Mouse (Mus musculus): ENCODE data around the gene Pgghg. TPM values are rescaled to one million over a fixed set of nuclear protein-coding genes. Genes with fewer than 3 reads are reported as not detected.

Pgghg gene
- polyA plus RNA-seq, 1 experiment from 2014 or later = 6.3 TPM

DNA sequence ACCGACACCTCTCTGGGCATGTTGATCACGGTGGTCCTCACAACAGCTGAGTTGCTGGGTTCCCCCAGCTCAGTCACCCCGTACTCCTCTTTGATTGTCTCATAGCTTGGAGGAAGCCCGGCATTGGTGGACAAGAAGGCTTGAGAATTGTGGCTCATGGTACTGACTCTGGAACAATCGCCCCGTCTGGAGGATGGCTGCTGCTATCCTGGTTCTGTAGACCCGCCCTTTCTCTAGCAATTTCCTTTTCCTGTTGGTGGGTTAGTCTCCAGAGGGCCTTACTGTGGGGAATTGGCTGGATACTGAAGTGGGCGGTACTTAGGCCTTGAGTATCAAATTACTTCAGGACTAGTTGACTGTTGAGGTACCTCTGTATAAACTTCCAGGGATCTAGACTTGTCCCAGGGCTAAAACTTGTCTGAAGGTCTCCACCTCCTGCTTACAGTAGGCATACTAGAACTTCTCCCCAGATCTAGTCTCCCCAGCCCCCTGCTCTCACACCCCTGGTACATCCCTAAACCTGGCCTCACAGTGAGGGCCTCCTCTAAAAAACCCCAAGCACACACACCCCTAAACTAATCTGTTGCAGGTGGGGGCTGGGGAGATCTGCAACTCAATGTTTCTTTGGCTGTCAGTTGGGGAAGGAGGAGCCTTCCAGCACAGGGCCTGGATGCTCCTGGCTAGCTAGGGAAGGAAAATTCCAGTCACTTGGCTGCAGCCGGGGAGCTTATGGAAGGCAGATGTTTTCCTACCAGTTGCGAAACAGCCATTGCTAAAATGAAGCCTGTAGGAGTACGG lies 14.8 kb downstream of the Pgghg start, which contains the start of the genes Gm45717 and Ifitm2:
Gene Gm45717 (minus strand): TSS at position 180 of the 798 bp plus-strand sequence.
Gene Ifitm2 (minus strand): TSS at position 230 of the 798 bp plus-strand sequence.
- H3K36me3 ChIP-seq (replicated peaks; ENCODE audit: insufficient read depth, low read length) = 0 out of 2 replicates have a peak, but pooled peaks cover 4% of the 10 kb centered on the region
- ATAC-seq (peak; percentile 82), DNase-seq (peak; percentile 75)
- 11% methylated on average over 11 of the region's 11 CpGs for WGBS (ENCODE audit: insufficient replicate concordance)
- peaks cover 31% of the 10 kb centered on the region for H3K4me1 ChIP-seq (ENCODE audit: insufficient read depth)
- no peaks in the 10 kb centered on the region for H3K9me3 ChIP-seq (ENCODE audit: low read length)
- H3K4me2 ChIP-seq (ENCODE audit: low read depth, low read length) = peak within 1 kb of the TSS; percentile 80
- H3K27me3 ChIP-seq (ENCODE audit: insufficient read depth, low read length) = no peaks in the 10 kb centered on the region
- peak; percentile 43; the same call in 1 of the 2 replicates for TF ChIP-seq EP300 (IDR thresholded peaks at IDR 0.05; ENCODE audit: low read depth)
- TF ChIP-seq CTCF (IDR thresholded peaks at IDR 0.05; ENCODE audit: low read depth) = no peak
- H3K9ac ChIP-seq (replicated peaks) = peak within 1 kb of the TSS; percentile 72
- peak within 1 kb of the TSS; percentile 66 for H3K4me3 ChIP-seq (ENCODE audit: low read depth, low read length)
- H3K27ac ChIP-seq (ENCODE audit: low read depth) = peak within 1 kb of the TSS; percentile 86

DNA sequence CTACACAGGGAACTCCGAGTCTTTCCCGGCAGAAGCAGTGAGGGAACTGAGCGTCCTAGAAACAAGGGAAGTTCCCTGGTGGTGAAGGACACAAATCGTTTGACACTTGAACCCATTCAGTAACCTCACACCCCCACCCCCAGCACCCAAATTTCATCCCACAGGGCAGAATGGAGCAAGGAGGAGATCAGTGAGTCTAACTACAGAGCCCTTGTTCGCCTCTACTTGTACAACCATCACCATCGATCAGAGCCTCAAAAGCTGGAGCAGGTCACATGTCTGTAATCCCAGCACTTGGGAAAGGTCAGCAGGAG lies 15.3 kb downstream of the Pgghg start:
- DNase-seq (peak; percentile 57), ATAC-seq (no peak; the same call in 1 of the 2 replicates)
- H3K27ac ChIP-seq (ENCODE audit: low read depth) = peak overlapping the region; percentile 86
- WGBS (ENCODE audit: insufficient replicate concordance) = 37% methylated on average over 6 of the region's 6 CpGs
- TF ChIP-seq CTCF (IDR thresholded peaks at IDR 0.05; ENCODE audit: low read depth) (no peak), EP300 (IDR thresholded peaks at IDR 0.05; ENCODE audit: low read depth) (peak; percentile 72)
- peak overlapping the region; percentile 66; the same call in 1 of the 2 replicates for H3K4me3 ChIP-seq (ENCODE audit: low read depth, low read length)
- H3K9me3 ChIP-seq (ENCODE audit: low read length) = no peaks in the 10 kb centered on the region
- peak overlapping the region; percentile 80 for H3K4me2 ChIP-seq (ENCODE audit: low read depth, low read length)
- peaks cover 27% of the 10 kb centered on the region for H3K4me1 ChIP-seq (ENCODE audit: insufficient read depth)
- H3K36me3 ChIP-seq (replicated peaks; ENCODE audit: insufficient read depth, low read length) = 0 out of 2 replicates have a peak, but pooled peaks cover 4% of the 10 kb centered on the region
- H3K27me3 ChIP-seq (ENCODE audit: insufficient read depth, low read length) = no peaks in the 10 kb centered on the region
- 0 out of 2 replicates have a peak overlapping the region, but pooled peaks have one; percentile 8 for H3K9ac ChIP-seq (replicated peaks)

DNA sequence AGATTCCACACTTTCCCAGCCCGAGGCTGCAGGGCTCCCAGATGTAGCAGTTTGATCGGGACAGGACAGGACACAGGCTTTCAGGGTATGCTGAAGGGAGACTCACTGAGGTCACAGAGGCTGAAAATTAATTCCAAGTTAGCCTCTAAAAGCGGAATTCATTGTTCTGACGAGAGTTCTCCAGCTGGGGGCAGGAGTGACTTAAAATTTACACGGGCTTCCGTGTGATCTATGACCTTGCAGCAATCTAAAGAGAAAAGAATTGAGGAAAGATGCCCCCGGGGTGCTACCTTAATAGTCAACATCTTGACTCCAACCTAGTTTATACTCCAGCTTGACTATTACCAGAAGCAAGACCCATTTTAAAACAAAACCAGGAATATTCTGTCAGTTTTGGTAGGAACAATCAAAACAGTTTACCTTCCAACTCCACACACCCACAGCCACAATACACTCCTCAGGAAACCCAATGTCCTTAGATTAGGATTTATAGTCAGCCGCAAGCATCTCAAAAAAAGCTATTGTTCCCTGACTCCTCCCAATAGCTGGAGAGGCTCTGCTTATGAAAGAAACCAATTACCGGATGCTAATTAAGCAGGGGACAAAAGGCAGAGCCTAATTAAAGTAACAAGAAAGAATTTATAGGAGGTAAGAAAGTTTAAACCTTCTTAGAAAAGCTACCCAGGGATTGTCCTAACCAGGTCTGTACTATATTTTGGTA lies 18.1 kb downstream of the Pgghg start:
- no peak for ATAC-seq
- Histone ChIP-seq H3K9me3 (ENCODE audit: low read length) (no peaks in the 10 kb centered on the region), H3K27me3 (ENCODE audit: insufficient read depth, low read length) (no peaks in the 10 kb centered on the region), H3K9ac (replicated peaks) (no peak overlapping the region), H3K4me2 (ENCODE audit: low read depth, low read length) (no peak overlapping the region), H3K36me3 (replicated peaks; ENCODE audit: insufficient read depth, low read length) (no peaks in the 10 kb centered on the region), H3K27ac (ENCODE audit: low read depth) (no peak overlapping the region), H3K4me3 (ENCODE audit: low read depth, low read length) (no peak overlapping the region), H3K4me1 (ENCODE audit: insufficient read depth) (peaks cover 13% of the 10 kb centered on the region)
- peak; percentile 62 for DNase-seq
- TF ChIP-seq CTCF (IDR thresholded peaks at IDR 0.05; ENCODE audit: low read depth) (peak; percentile 69), EP300 (IDR thresholded peaks at IDR 0.05; ENCODE audit: low read depth) (no peak)
- 13% methylated on average over 9 of the region's 9 CpGs for WGBS (ENCODE audit: insufficient replicate concordance)

DNA sequence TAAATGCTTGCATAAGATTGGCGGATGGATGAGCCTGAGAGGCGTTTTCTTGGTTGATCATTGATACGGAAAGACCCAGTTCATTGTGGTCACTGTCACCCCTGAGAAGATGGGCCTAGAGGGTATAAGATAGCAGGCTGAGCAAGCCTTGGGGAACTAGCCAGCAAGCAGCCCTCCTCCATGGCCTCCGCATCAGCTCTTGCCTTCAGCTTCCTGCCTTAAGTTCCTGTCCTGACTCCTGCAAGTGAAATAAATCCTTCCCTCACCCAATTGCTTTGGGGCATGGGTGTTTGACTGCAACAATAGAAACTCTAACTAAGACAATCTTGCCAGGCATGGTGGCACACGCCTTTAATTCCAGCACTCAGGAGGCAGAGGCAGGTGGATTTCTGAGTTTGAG lies 18.8 kb downstream of the Pgghg start:
- no peak overlapping the region for H3K4me2 ChIP-seq (ENCODE audit: low read depth, low read length)
- H3K4me3 ChIP-seq (ENCODE audit: low read depth, low read length) = no peak overlapping the region
- 63% methylated on average over 5 of the region's 5 CpGs for WGBS (ENCODE audit: insufficient replicate concordance)
- ATAC-seq (no peak), DNase-seq (no peak)
- no peak overlapping the region for H3K27ac ChIP-seq (ENCODE audit: low read depth)
- H3K9me3 ChIP-seq (ENCODE audit: low read length) = no peaks in the 10 kb centered on the region
- H3K9ac ChIP-seq (replicated peaks) = no peak overlapping the region
- TF ChIP-seq CTCF (IDR thresholded peaks at IDR 0.05; ENCODE audit: low read depth) = no peak
- no peak for TF ChIP-seq EP300 (IDR thresholded peaks at IDR 0.05; ENCODE audit: low read depth)
- H3K27me3 ChIP-seq (ENCODE audit: insufficient read depth, low read length) = no peaks in the 10 kb centered on the region
- H3K4me1 ChIP-seq (ENCODE audit: insufficient read depth) = peaks cover 10% of the 10 kb centered on the region
- no peaks in the 10 kb centered on the region for H3K36me3 ChIP-seq (replicated peaks; ENCODE audit: insufficient read depth, low read length)

DNA sequence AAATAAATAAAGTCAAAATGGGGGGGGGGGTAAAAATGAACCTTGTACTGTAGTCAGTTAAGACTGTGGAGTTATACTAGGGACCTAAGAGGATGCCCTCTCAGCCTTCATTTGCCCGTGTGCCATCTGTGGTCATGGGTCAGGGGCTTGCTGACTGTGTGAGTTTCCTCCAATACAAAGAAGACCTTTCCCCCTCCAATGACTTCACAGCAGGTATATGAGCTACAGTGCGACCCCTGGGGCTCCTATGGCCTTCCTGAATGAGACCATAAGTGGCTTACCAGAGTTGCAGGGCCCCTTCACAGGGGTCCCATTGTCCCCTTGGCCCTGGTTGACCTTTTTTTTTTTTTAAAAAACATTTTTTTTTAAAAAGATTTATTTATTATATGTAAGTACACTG lies 20.2 kb downstream of the Pgghg start:
- no peak for ATAC-seq
- Histone ChIP-seq H3K9ac (replicated peaks) (no peak overlapping the region), H3K27ac (ENCODE audit: low read depth) (no peak overlapping the region), H3K27me3 (ENCODE audit: insufficient read depth, low read length) (no peaks in the 10 kb centered on the region), H3K9me3 (ENCODE audit: low read length) (no peaks in the 10 kb centered on the region), H3K36me3 (replicated peaks; ENCODE audit: insufficient read depth, low read length) (no peaks in the 10 kb centered on the region), H3K4me2 (ENCODE audit: low read depth, low read length) (no peak overlapping the region), H3K4me1 (ENCODE audit: insufficient read depth) (peaks cover 5% of the 10 kb centered on the region), H3K4me3 (ENCODE audit: low read depth, low read length) (no peak overlapping the region)
- no peak for DNase-seq
- 68% methylated on average over 2 of the region's 2 CpGs for WGBS (ENCODE audit: insufficient replicate concordance)
- TF ChIP-seq EP300 (IDR thresholded peaks at IDR 0.05; ENCODE audit: low read depth) = no peak
- no peak for TF ChIP-seq CTCF (IDR thresholded peaks at IDR 0.05; ENCODE audit: low read depth)

DNA sequence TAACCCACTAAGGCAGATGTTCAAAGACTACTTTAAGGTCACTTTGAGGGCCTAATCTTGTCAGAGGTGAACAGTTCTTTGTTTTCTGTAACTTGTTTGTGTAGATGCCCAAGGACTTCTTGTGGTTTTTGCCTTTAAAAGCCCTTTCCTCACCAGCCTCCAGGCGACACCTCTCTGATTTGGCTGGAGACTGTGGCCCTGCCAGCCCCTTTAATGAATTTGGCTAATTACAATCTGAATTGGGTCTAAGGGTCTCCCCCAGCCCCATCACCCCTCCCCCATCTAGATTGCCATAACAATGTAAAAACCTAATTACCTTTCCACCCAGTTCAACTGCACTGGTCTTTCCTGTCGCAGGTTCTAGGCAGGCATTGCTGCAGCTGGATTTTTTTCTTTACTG lies 21.5 kb downstream of the Pgghg start:
- DNase-seq = no peak

More for the DNA sequence above, 21.5 kb downstream of the Pgghg start:
- H3K9me3 ChIP-seq (ENCODE audit: low read length) = no peaks in the 10 kb centered on the region
- no peak overlapping the region for H3K27ac ChIP-seq (ENCODE audit: low read depth)
- ATAC-seq = no peak
- no peak overlapping the region for H3K4me2 ChIP-seq (ENCODE audit: low read depth, low read length)
- H3K4me1 ChIP-seq (ENCODE audit: insufficient read depth) = peaks cover 6% of the 10 kb centered on the region; the same call in 1 of the 2 replicates
- 81% methylated on average over 2 of the region's 2 CpGs for WGBS (ENCODE audit: insufficient replicate concordance)
- TF ChIP-seq EP300 (IDR thresholded peaks at IDR 0.05; ENCODE audit: low read depth) (no peak), CTCF (IDR thresholded peaks at IDR 0.05; ENCODE audit: low read depth) (no peak)
- no peak overlapping the region for H3K9ac ChIP-seq (replicated peaks)
- H3K4me3 ChIP-seq (ENCODE audit: low read depth, low read length) = no peak overlapping the region
- H3K27me3 ChIP-seq (ENCODE audit: insufficient read depth, low read length) = no peaks in the 10 kb centered on the region
- no peaks in the 10 kb centered on the region for H3K36me3 ChIP-seq (replicated peaks; ENCODE audit: insufficient read depth, low read length)

Data from liver, postnatal 0 days (tissue).